Mouse (Mus musculus): ENCODE data around the gene Olfr1286.

Gene Olfr1286

DNA sequence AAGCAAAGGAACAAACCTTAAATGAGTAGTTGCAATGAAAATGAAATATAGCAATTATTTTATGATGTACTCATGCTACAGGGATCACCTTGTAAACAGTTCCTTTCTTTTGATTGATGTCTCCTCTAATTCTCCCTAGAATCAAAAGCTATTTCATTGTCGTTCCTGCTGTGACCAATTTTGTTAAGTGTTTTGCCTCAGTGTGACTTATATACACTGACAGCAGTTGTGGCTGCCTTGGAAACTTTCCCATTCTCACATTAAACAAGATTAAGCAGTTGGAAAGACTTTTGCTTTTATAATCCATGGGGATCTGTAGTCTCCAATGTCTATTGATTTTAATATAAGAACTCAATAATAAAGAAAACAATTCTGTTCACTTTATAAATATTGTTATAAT lies at the start of gene Olfr1286:
Olfr1286 (minus strand) TSS at position 185 of the 400 bp plus-strand sequence.
- DNase-seq (ENCODE audit: low spot score in 2 of 2), result no peak

DNA sequence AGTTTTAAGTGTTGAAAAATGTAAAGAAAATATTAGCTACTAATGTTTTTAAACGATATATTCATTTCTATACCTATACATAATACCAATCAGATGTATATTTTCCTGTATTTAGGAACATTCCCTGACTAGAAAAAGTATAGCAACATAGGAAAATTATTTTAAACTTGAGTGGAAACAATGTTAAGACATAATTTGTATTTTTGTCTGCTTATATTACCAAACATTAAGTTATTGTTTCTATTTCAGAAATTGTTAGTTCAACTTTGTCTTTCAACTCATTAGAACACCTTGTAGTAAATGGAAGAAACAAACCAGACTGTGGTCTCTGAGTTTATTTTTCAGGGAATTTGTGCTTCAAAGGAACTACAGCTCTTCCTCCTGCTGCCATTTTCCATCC lies 25.9 kb upstream of the Olfr1286 start, which contains the start of gene Olfr1287:
Olfr1287 (plus strand) TSS at position 301 of the 400 bp plus-strand sequence.
- no peak for DNase-seq (ENCODE audit: low spot score in 2 of 2)

GRCm38 (mm10) chr2:111375222-111375621 lies 47.7 kb downstream of the Olfr1286 start, which contains the start of gene Olfr1284:
TSS of gene Olfr1284 (plus strand) at chr2:111375522.
- no peak for DNase-seq (ENCODE audit: low spot score in 2 of 2)

Data from urinary bladder, postnatal 4 days (tissue).